Mouse (Mus musculus) limb, embryonic 14.5 days (tissue): ENCODE measurements at regions not wholly inside any gene's neighbourhood (a gene's known extent, or its start where the extent isn't known, plus 50 kb on each side); places are given as distances from the start of the nearest gene placed in this dataset.

Source experiments
- ATAC-seq: fragments of 200-750 bp; cut with Nextera tagmentation; 2 replicates; pipeline ENCODE4 v1.8.0; 2017; ENCODE audit warnings: low read depth, moderate number of reproducible peaks, moderate TSS enrichment; ENCODE audit not compliant: low FRiP score
- DNase-seq: peaks from one replicate; pipeline ENCODE4 v3.0.0-alpha.2; 2015; ENCODE audit warnings: low spot score
- H3K27ac ChIP-seq: fragments of 300-500 bp; sonication (generic); replicated peaks from 2 replicates; pipeline ENCODE4 v1.5.1; 2014; ENCODE audit warnings: low read depth, mild to moderate bottlenecking, low read length, moderate library complexity, mixed read lengths
- H3K27me3 ChIP-seq: fragments of 300-500 bp; sonication (generic); 2 replicates; pipeline ENCODE4 v1.6.1; 2014; ENCODE audit warnings: low read length, mixed read lengths; ENCODE audit not compliant: control insufficient read depth, insufficient read depth
- H3K36me3 ChIP-seq: fragments of 300-500 bp; sonication (generic); 2 replicates; pipeline ENCODE4 v1.6.1; 2014; ENCODE audit warnings: mild to moderate bottlenecking, low read length, moderate library complexity, mixed read lengths; ENCODE audit not compliant: control insufficient read depth, insufficient read depth
- H3K4me1 ChIP-seq: fragments of 300-500 bp; sonication (generic); 2 replicates; pipeline ENCODE4 v1.6.1; 2014; ENCODE audit warnings: antibody characterized with exemption, low read length, mixed read lengths; ENCODE audit not compliant: control insufficient read depth, insufficient read depth
- H3K4me2 ChIP-seq: fragments of 300-500 bp; sonication (generic); replicated peaks from 2 replicates; pipeline ENCODE4 v1.6.1; 2014; ENCODE audit warnings: low read depth, mild to moderate bottlenecking, low read length, moderate library complexity; ENCODE audit not compliant: severe bottlenecking
- H3K4me3 ChIP-seq: fragments of 300-500 bp; sonication (generic); replicated peaks from 2 replicates; pipeline ENCODE4 v1.5.1; 2014; ENCODE audit warnings: low read length
- H3K9ac ChIP-seq: fragments of 300-500 bp; sonication (generic); 2 replicates; pipeline ENCODE4 v1.6.1; 2014; ENCODE audit warnings: mild to moderate bottlenecking, low read depth, low read length, moderate library complexity; ENCODE audit not compliant: severe bottlenecking
- H3K9me3 ChIP-seq: fragments of 300-500 bp; sonication (generic); 2 replicates; pipeline ENCODE4 v1.6.1; 2016; ENCODE audit warnings: low read length; ENCODE audit not compliant: control insufficient read depth
- POLR2A ChIP-seq: fragments of 200-500 bp; IDR thresholded peaks from 2 replicates; pipeline ENCODE4 v1.8.0; 2012; ENCODE audit warnings: inconsistent platforms, mild to moderate bottlenecking, moderate library complexity, borderline replicate concordance; ENCODE audit not compliant: insufficient read depth, insufficient read length; ENCODE audit errors: extremely low read depth
- WGBS: fragments of 180-500 bp; shearing (Covaris S2); extraction: QIAGEN DNeasy Blood & Tissue Kit; methylation state at CpG from one replicate; pipeline ENCODE4 v1.1.7; 2014; 5-methylcytosine and 5-hydroxymethylcytosine counted together

GRCm38 (mm10) chr7:74907391-74907790, 352.8 kb upstream of the Slco3a1 start:
- Histone ChIP-seq H3K36me3 (no peaks in the 10 kb centered on the region), H3K27ac (no peak overlapping the region), H3K9ac (no peak overlapping the region), H3K27me3 (no peaks in the 10 kb centered on the region), H3K4me1 (no peaks in the 10 kb centered on the region), H3K9me3 (no peaks in the 10 kb centered on the region), H3K4me2 (no peak overlapping the region), H3K4me3 (no peak overlapping the region)
- DNase-seq: no peak
- no peak for TF ChIP-seq POLR2A
- ATAC-seq: no peak
- 15% methylated on average over 1 of the region's 1 CpGs for WGBS

GRCm38 (mm10) chr7:74877466-74877865, 322.9 kb upstream of the Slco3a1 start:
- WGBS: 79% methylated on average over 3 of the region's 3 CpGs
- Histone ChIP-seq H3K36me3 (no peaks in the 10 kb centered on the region), H3K4me1 (no peaks in the 10 kb centered on the region), H3K4me2 (no peak overlapping the region), H3K9ac (no peak overlapping the region), H3K4me3 (no peak overlapping the region), H3K9me3 (no peaks in the 10 kb centered on the region), H3K27me3 (no peaks in the 10 kb centered on the region), H3K27ac (no peak overlapping the region)
- no peak for TF ChIP-seq POLR2A
- no peak for ATAC-seq
- no peak for DNase-seq

GRCm38 (mm10) chr7:74876667-74877066, 322.1 kb upstream of the Slco3a1 start:
- Histone ChIP-seq H3K27me3 (no peaks in the 10 kb centered on the region), H3K27ac (no peak overlapping the region), H3K9me3 (no peaks in the 10 kb centered on the region), H3K9ac (no peak overlapping the region), H3K4me1 (no peaks in the 10 kb centered on the region), H3K4me3 (no peak overlapping the region), H3K36me3 (no peaks in the 10 kb centered on the region), H3K4me2 (no peak overlapping the region)
- ATAC-seq (no peak), DNase-seq (no peak)
- TF ChIP-seq POLR2A: no peak
- 65% methylated on average over 4 of the region's 4 CpGs for WGBS

- no peak overlapping the region for H3K4me3 ChIP-seq
- WGBS: 80% methylated on average over 1 of the region's 1 CpGs
- ATAC-seq (no peak), DNase-seq (no peak)
- no peak for TF ChIP-seq POLR2A
- no peaks in the 10 kb centered on the region for H3K4me1 ChIP-seq
- no peak overlapping the region for H3K27ac ChIP-seq
- H3K9me3 ChIP-seq: no peaks in the 10 kb centered on the region
- H3K4me2 ChIP-seq: no peak overlapping the region
- H3K27me3 ChIP-seq: no peaks in the 10 kb centered on the region
- no peak overlapping the region for H3K9ac ChIP-seq
- no peaks in the 10 kb centered on the region for H3K36me3 ChIP-seq
These were observed 315.7 kb upstream of the Slco3a1 start for GRCm38 (mm10) chr7:74870250-74870649.

GRCm38 (mm10) chr7:74862727-74863126, 308.1 kb upstream of the Slco3a1 start:
- Histone ChIP-seq H3K4me2 (no peak overlapping the region), H3K27me3 (no peaks in the 10 kb centered on the region), H3K4me3 (no peak overlapping the region), H3K36me3 (no peaks in the 10 kb centered on the region), H3K27ac (no peak overlapping the region), H3K9ac (no peak overlapping the region), H3K9me3 (no peaks in the 10 kb centered on the region), H3K4me1 (no peaks in the 10 kb centered on the region)
- ATAC-seq: peak; percentile 47; the same call in 1 of the 2 replicates
- TF ChIP-seq POLR2A: no peak
- 18% methylated on average over 3 of the region's 3 CpGs for WGBS
- DNase-seq: no peak

- no peak for DNase-seq
These were observed 289.8 kb upstream of the Slco3a1 start for GRCm38 (mm10) chr7:74844306-74844929.

More at GRCm38 (mm10) chr7:74844306-74844929, 289.8 kb upstream of the Slco3a1 start:
- Histone ChIP-seq H3K9me3 (no peaks in the 10 kb centered on the region), H3K36me3 (no peaks in the 10 kb centered on the region), H3K4me2 (no peak overlapping the region), H3K4me1 (no peaks in the 10 kb centered on the region), H3K27me3 (no peaks in the 10 kb centered on the region), H3K27ac (no peak overlapping the region), H3K4me3 (no peak overlapping the region), H3K9ac (no peak overlapping the region)
- WGBS: 34% methylated on average over 6 of the region's 6 CpGs
- TF ChIP-seq POLR2A: no peak
- no peak for ATAC-seq
